Mouse (Mus musculus) ES-Bruce4 (cell line): Measurements from ENCODE around the gene Slc35a5. TPM values are rescaled to one million over a fixed set of nuclear protein-coding genes. Genes with fewer than 3 reads are reported as not detected.

Experiments used
- H3K27ac ChIP-seq: 2 replicates; pipeline ENCODE4 v1.5.1; 2012; ENCODE audit warnings: low read length, inconsistent platforms; ENCODE audit not compliant: insufficient read depth
- H3K27me3 ChIP-seq: 2 replicates; pipeline ENCODE4 v1.6.1; 2012; ENCODE audit warnings: mild to moderate bottlenecking, low read length, inconsistent platforms; ENCODE audit not compliant: control insufficient read depth, poor library complexity, insufficient read depth, severe bottlenecking
- H3K36me3 ChIP-seq: 2 replicates; pipeline ENCODE4 v1.6.1; 2012; ENCODE audit warnings: inconsistent platforms, mild to moderate bottlenecking, low read length, moderate library complexity; ENCODE audit not compliant: control insufficient read depth, poor library complexity, insufficient read depth, severe bottlenecking
- H3K4me1 ChIP-seq: one replicate; pipeline ENCODE4 v1.8.1; 2011; ENCODE audit warnings: low read length; ENCODE audit not compliant: control insufficient read depth, insufficient read depth
- H3K4me3 ChIP-seq: 2 replicates; pipeline ENCODE4 v1.5.1; 2011; ENCODE audit warnings: low read depth, mild to moderate bottlenecking, low read length
- H3K9ac ChIP-seq: 2 replicates; pipeline ENCODE4 v1.6.1; 2012; ENCODE audit warnings: low read depth, mild to moderate bottlenecking, inconsistent platforms; ENCODE audit not compliant: poor library complexity, severe bottlenecking
- H3K9me3 ChIP-seq: replicated peaks from 2 replicates; pipeline ENCODE4 v1.6.1; 2012; ENCODE audit warnings: mild to moderate bottlenecking, low read length, inconsistent platforms; ENCODE audit not compliant: control insufficient read depth, poor library complexity, insufficient read depth, severe bottlenecking
- CTCF ChIP-seq: IDR thresholded peaks from one replicate; pipeline ENCODE4 v1.8.1; 2011; ENCODE audit warnings: low read depth, low read length
- EP300 ChIP-seq: IDR thresholded peaks from 2 replicates; pipeline ENCODE4 v1.6.1; 2011; ENCODE audit warnings: low read depth, low read length; ENCODE audit not compliant: insufficient read depth
- POLR2A ChIP-seq: IDR thresholded peaks from one replicate; pipeline ENCODE4 v1.8.1; 2011; ENCODE audit warnings: low read length; ENCODE audit not compliant: insufficient read depth
- polyA plus RNA-seq: library from polyadenylated mRNA; stranded (reverse); fragments of >200 nt; gene quantifications from 2 replicates; pipeline ENCODE4 v1.2.4, GENCODE M21; 2011; ENCODE audit warnings: low read depth; ENCODE audit not compliant: missing spikeins, insufficient read depth, insufficient read length

The Slc35a5 gene
- polyA plus RNA-seq = 20.2 and 27.2 TPM in 2 replicates

GRCm38 (mm10) chr16:45158522-45159388, at the start of gene Slc35a5, which contains the start of gene Atg3:
TSS of gene Slc35a5 (minus strand) at chr16:45158706.
TSS of gene Atg3 (plus strand) at chr16:45158785.
- H3K4me3 ChIP-seq = peak within 1 kb of the TSS; percentile 98
- peak within 1 kb of the TSS; percentile 39 for H3K27ac ChIP-seq
- TF ChIP-seq POLR2A (no peak), EP300 (no peak), CTCF (no peak)
- H3K9ac ChIP-seq = peak within 1 kb of the TSS; percentile 83
- H3K27me3 ChIP-seq = no peaks in the 10 kb centered on the region
- H3K4me1 ChIP-seq = no peaks in the 10 kb centered on the region
- no peaks in the 10 kb centered on the region for H3K36me3 ChIP-seq
- no peaks in the 10 kb centered on the region for H3K9me3 ChIP-seq

- H3K4me3 ChIP-seq = no peak overlapping the region
- no peaks in the 10 kb centered on the region for H3K27me3 ChIP-seq
- H3K4me1 ChIP-seq = no peaks in the 10 kb centered on the region
These were observed 46.6 kb upstream of the Slc35a5 start for GRCm38 (mm10) chr16:45204859-45205670.

GRCm38 (mm10) chr16:45204438-45204837, 45.9 kb upstream of the Slc35a5 start:
- no peak overlapping the region for H3K27ac ChIP-seq
- no peak for TF ChIP-seq EP300
- TF ChIP-seq POLR2A = no peak
- TF ChIP-seq CTCF = no peak
- no peaks in the 10 kb centered on the region for H3K36me3 ChIP-seq
- no peaks in the 10 kb centered on the region for H3K4me1 ChIP-seq
- no peaks in the 10 kb centered on the region for H3K27me3 ChIP-seq
- no peak overlapping the region for H3K4me3 ChIP-seq
- no peaks in the 10 kb centered on the region for H3K9me3 ChIP-seq
- H3K9ac ChIP-seq = no peak overlapping the region

More at GRCm38 (mm10) chr16:45204859-45205670, 46.6 kb upstream of the Slc35a5 start:
- TF ChIP-seq CTCF (no peak), POLR2A (no peak), EP300 (no peak)
- no peak overlapping the region for H3K27ac ChIP-seq
- no peaks in the 10 kb centered on the region for H3K36me3 ChIP-seq
- H3K9ac ChIP-seq = no peak overlapping the region
- no peaks in the 10 kb centered on the region for H3K9me3 ChIP-seq

GRCm38 (mm10) chr16:45201395-45201794, 42.9 kb upstream of the Slc35a5 start:
- Histone ChIP-seq H3K4me1 (no peaks in the 10 kb centered on the region), H3K27me3 (no peaks in the 10 kb centered on the region), H3K9me3 (no peaks in the 10 kb centered on the region), H3K27ac (no peak overlapping the region), H3K36me3 (no peaks in the 10 kb centered on the region), H3K9ac (no peak overlapping the region), H3K4me3 (no peak overlapping the region)
- TF ChIP-seq EP300 (no peak), CTCF (no peak), POLR2A (no peak)

- TF ChIP-seq CTCF = peak; percentile 1
- no peak for TF ChIP-seq POLR2A
- no peaks in the 10 kb centered on the region for H3K36me3 ChIP-seq
- H3K4me1 ChIP-seq = no peaks in the 10 kb centered on the region
- H3K27ac ChIP-seq = no peak overlapping the region
- H3K9me3 ChIP-seq = no peaks in the 10 kb centered on the region
- H3K9ac ChIP-seq = no peak overlapping the region
- H3K27me3 ChIP-seq = no peaks in the 10 kb centered on the region
- no peak overlapping the region for H3K4me3 ChIP-seq
These were observed 38.3 kb upstream of the Slc35a5 start for GRCm38 (mm10) chr16:45196816-45197215.
